Mouse (Mus musculus) forebrain, embryonic 16.5 days (tissue): Measurements from ENCODE around the gene Wdr90. TPM values are rescaled to one million over a fixed set of nuclear protein-coding genes. Genes with fewer than 3 reads are reported as not detected.
"Not testable (repeated sequence)": the region's sequence is repeated elsewhere in the genome, so short reads cannot be mapped to it uniquely, and the experiment has no call there.

Experiments used
- ATAC-seq: fragments of 200-750 bp; cut with Nextera tagmentation; 2 replicates; pipeline ENCODE4 v1.8.0; 2017; ENCODE audit warnings: mild to moderate bottlenecking, moderate library complexity
- H3K27ac ChIP-seq: fragments of 300-500 bp; sonication (generic); 2 replicates; pipeline ENCODE4 v1.5.1; 2014; ENCODE audit warnings: low read length, control low read depth
- H3K27me3 ChIP-seq: fragments of 300-500 bp; sonication (generic); replicated peaks from 2 replicates; pipeline ENCODE4 v1.6.1; 2014; ENCODE audit warnings: low read length; ENCODE audit not compliant: control insufficient read depth, insufficient read depth
- H3K36me3 ChIP-seq: fragments of 300-500 bp; sonication (generic); 2 replicates; pipeline ENCODE4 v1.6.1; 2014; ENCODE audit not compliant: control insufficient read depth, insufficient read depth
- H3K4me1 ChIP-seq: fragments of 300-500 bp; sonication (generic); replicated peaks from 2 replicates; pipeline ENCODE4 v1.6.1; 2014; ENCODE audit warnings: low read length; ENCODE audit not compliant: control insufficient read depth, insufficient read depth
- H3K4me2 ChIP-seq: fragments of 300-500 bp; sonication (generic); 2 replicates; pipeline ENCODE4 v1.6.1; 2014; ENCODE audit warnings: mild to moderate bottlenecking, low read length, control low read depth
- H3K4me3 ChIP-seq: fragments of 300-500 bp; sonication (generic); replicated peaks from 2 replicates; pipeline ENCODE4 v1.5.1; 2014; ENCODE audit warnings: mild to moderate bottlenecking, low read length, control low read depth
- H3K9ac ChIP-seq: fragments of 300-500 bp; sonication (generic); replicated peaks from 2 replicates; pipeline ENCODE4 v1.6.1; 2014; ENCODE audit warnings: low read depth, low read length, control low read depth
- H3K9me3 ChIP-seq: fragments of 300-500 bp; sonication (generic); 2 replicates; pipeline ENCODE4 v1.6.1; 2016; ENCODE audit warnings: low read length; ENCODE audit not compliant: control insufficient read depth
- WGBS: fragments of 180-500 bp; shearing (Covaris S2); extraction: QIAGEN DNeasy Blood & Tissue Kit; methylation state at CpG from one replicate; pipeline ENCODE4 v1.1.7; 2014; 5-methylcytosine and 5-hydroxymethylcytosine counted together
- polyA plus RNA-seq: library from polyadenylated mRNA; unstranded; fragments of >200 nt; fragmentation: Nextera tagmentation; extraction: Ambion mirVana; gene quantifications from 2 replicates; pipeline ENCODE4 v1.2.1, GENCODE M21; 2015

Wdr90 gene
- polyA plus RNA-seq, 1 experiment from 2014 or later, result 24.8 TPM

DNA sequence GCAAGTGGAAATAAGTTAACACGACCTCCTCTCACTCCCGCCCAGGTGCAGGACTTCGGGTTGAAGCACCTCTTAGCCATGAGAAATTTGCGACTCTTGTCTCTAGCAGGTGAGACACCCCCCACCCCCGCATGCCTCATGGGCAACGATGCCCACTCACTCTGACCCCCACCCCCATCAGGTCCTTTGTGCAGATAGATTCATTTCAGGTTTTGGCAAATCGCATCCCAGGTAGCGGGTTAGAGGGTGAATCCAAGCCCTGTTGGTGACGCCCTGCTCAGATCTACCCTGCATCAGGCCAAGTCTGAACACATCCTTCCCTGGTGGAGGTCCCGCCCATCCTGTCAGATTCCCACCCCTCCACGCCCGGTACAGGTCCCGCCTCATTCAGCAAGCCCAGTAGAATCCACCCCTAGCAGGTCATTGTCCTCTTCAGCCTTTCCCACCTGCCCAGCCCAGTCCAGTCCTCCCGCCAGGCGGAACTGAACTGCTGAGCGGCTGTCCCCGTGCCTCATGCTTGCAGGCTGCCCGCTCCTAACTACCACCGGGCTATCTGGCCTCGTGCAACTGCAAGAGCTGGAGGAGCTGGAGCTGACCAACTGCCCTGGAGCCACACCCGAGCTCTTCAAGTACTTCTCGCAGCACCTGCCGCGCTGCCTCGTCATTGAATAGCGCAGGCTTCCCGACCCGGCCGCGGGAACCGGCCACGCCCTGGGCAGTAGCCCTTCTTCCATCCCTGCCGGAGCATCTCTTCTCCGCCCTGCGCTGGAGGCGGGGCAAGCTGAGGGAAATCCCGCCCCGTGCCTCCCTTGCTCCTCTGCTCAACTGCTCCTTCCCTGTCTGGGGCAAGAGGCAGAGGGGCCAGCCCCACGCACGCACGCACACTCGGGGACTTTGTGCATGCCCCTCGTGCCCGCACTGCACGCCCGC, 42.2 kb downstream of the Wdr90 start:
- Histone ChIP-seq H3K9me3 (no peaks in the 10 kb centered on the region), H3K4me1 (peaks cover 5% of the 10 kb centered on the region), H3K27me3 (peaks cover 21% of the 10 kb centered on the region; the same call in 1 of the 2 replicates), H3K9ac (no peak overlapping the region), H3K4me2 (no peak overlapping the region), H3K36me3 (peaks cover 10% of the 10 kb centered on the region), H3K27ac (no peak overlapping the region), H3K4me3 (no peak overlapping the region)
- no peak for ATAC-seq
- whole genome bisulfite sequencing, result 10% methylated on average over 46 of the region's 46 CpGs

DNA sequence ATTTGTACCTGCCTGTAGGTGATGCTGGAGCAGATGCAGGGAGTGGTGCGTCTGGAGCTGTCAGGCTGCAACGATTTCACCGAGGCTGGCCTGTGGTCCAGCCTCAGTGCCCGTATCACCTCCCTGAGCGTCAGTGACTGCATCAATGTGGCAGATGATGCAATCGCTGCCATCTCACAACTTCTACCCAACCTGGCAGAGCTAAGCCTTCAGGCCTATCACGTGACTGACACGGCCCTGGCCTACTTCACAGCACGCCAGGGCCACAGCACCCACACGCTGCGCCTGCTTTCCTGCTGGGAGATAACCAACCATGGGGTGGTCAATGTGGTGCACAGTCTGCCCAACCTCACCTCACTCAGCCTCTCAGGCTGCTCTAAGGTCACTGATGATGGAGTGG, 43.6 kb downstream of the Wdr90 start:
- Histone ChIP-seq H3K4me3 (no peak overlapping the region), H3K4me1 (peaks cover 11% of the 10 kb centered on the region), H3K9ac (no peak overlapping the region), H3K27me3 (peaks cover 21% of the 10 kb centered on the region; the same call in 1 of the 2 replicates), H3K9me3 (no peaks in the 10 kb centered on the region), H3K27ac (no peak overlapping the region), H3K36me3 (peaks cover 10% of the 10 kb centered on the region), H3K4me2 (no peak overlapping the region)
- 86% methylated on average over 11 of the region's 11 CpGs for WGBS
- no peak for ATAC-seq

DNA sequence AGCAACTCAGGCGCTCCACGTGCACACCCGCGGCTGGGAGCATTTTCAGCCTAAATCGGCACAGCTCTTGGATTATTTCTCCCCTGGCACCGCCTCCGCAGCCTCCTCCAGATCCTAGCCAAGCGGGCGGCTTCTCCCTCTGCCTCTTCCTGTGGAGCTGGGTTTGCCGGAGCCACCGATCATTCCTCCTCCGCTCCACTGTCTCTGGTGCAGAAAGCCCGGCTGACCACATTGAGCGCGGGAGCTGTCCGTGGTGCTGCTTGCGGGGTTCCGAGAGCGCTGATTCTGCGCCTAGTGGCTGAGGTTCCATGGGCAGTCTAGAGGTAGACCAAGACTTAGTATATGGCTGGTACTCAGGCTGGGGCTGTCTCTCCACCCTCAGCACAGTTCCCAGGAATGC, 47.8 kb downstream of the Wdr90 start:
- H3K9ac ChIP-seq, result peak overlapping the region; percentile 9; the same call in 1 of the 2 replicates
- ATAC-seq, result no peak
- peak overlapping the region; percentile 25 for H3K4me3 ChIP-seq
- peaks cover 27% of the 10 kb centered on the region for H3K4me1 ChIP-seq
- H3K9me3 ChIP-seq, result no peaks in the 10 kb centered on the region
- 2% methylated on average over 20 of the region's 20 CpGs for WGBS
- H3K27ac ChIP-seq, result peak overlapping the region; percentile 18; the same call in 1 of the 2 replicates
- peaks cover 3% of the 10 kb centered on the region for H3K36me3 ChIP-seq
- H3K4me2 ChIP-seq, result peak overlapping the region; percentile 42
- peaks cover 9% of the 10 kb centered on the region; the same call in 1 of the 2 replicates for H3K27me3 ChIP-seq

GRCm38 (mm10) chr17:25810890-25811289, 50.4 kb downstream of the Wdr90 start:
- no peak overlapping the region for H3K4me3 ChIP-seq
- H3K9me3 ChIP-seq, result no peaks in the 10 kb centered on the region
- whole genome bisulfite sequencing, result 71% methylated on average over 4 of the region's 4 CpGs
- peaks cover 34% of the 10 kb centered on the region for H3K4me1 ChIP-seq
- H3K4me2 ChIP-seq, result peak overlapping the region; percentile 98
- no peak for ATAC-seq
- no peaks in the 10 kb centered on the region for H3K27me3 ChIP-seq
- no peak overlapping the region for H3K27ac ChIP-seq
- H3K9ac ChIP-seq, result no peak overlapping the region
- no peaks in the 10 kb centered on the region for H3K36me3 ChIP-seq

- peaks cover 34% of the 10 kb centered on the region for H3K4me1 ChIP-seq
- H3K4me2 ChIP-seq, result peak overlapping the region; percentile 98
- H3K27me3 ChIP-seq, result no peaks in the 10 kb centered on the region
- H3K36me3 ChIP-seq, result no peaks in the 10 kb centered on the region
- H3K9me3 ChIP-seq, result no peaks in the 10 kb centered on the region
- ATAC-seq, result peak; percentile 45
- H3K4me3 ChIP-seq, result peak overlapping the region; percentile 71
- H3K27ac ChIP-seq, result peak overlapping the region; percentile 88
- peak overlapping the region; percentile 82 for H3K9ac ChIP-seq
- WGBS, result 10% methylated on average over 25 of the region's 25 CpGs
Observed at GRCm38 (mm10) chr17:25809606-25810340, 51.5 kb downstream of the Wdr90 start.

DNA sequence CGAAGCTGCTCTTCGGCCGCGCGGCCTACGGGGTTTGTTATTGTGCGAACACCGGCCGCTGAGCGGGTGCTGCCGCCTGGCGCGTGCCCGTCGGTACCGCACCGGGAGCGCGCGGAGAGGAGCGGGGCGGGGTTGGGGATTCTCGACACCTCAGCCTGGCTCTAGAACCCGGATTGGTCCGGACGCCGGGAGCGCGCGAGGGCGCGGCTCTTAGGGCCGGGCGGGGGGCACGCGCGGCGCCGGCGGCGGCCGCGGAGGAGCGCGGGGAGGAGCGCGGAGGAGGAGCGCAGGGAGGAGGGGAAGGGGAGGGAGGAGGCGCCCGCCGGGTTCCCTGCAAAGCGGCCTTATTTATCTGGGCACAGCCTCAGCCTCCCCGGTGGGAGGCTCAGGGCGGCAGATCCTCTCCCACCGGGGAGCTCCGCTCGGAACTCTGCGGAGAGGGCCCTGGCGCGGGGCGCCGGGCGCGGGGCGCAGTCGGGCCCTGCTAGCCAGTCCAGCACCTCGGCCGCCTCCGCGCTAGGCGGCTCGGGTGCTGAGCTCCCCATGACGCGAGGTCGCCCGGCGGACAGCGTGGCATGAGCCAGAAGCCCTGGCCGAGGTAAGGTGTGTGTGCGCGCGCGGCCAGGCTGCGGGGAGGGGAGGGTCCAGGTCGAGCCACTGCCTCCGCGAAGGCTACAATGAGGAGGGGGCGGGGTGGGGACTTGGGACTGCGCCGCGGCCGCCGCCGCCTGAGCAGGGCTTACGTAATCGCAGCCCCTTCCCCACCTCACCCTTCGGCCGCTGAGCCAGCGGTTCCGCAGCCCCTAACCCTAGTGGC, 52.3 kb downstream of the Wdr90 start, which contains the start of gene Fbxl16:
Gene Fbxl16, plus strand, starts transcription at position 297 of the 817 bp plus-strand sequence.
- Histone ChIP-seq H3K9ac (peak within 1 kb of the TSS; percentile 82), H3K36me3 (no peaks in the 10 kb centered on the region), H3K27ac (peak within 1 kb of the TSS; percentile 88), H3K4me1 (peaks cover 34% of the 10 kb centered on the region), H3K27me3 (no peaks in the 10 kb centered on the region), H3K4me2 (peak within 1 kb of the TSS; percentile 98), H3K4me3 (peak within 1 kb of the TSS; percentile 71), H3K9me3 (no peaks in the 10 kb centered on the region)
- peak; percentile 90 for ATAC-seq
- WGBS, result under 1% methylated on average over 76 of the region's 100 CpGs

DNA sequence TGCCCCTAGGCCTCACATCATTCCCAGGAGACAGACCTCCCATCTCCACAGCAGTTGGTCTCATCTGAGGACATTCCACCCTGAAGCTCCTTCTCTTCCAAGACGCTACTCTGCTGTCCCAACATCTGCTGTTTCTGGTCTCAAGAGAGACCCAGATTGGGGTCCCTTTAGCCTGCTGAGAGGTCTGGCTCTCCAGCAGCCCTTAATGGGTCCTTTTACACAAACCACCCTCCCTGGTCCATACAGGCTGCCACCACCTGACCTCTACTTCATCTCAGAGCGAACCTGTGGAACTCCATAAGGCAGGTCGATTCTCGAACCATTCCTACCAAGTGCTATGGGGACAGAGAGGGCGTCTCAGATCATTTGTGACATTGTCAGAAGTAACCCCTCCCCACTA, 53.3 kb downstream of the Wdr90 start:
- Histone ChIP-seq H3K9me3 (no peaks in the 10 kb centered on the region), H3K4me3 (peak overlapping the region; percentile 71), H3K27ac (peak overlapping the region; percentile 88), H3K27me3 (no peaks in the 10 kb centered on the region), H3K4me1 (peaks cover 30% of the 10 kb centered on the region), H3K4me2 (peak overlapping the region; percentile 98), H3K36me3 (no peaks in the 10 kb centered on the region), H3K9ac (peak overlapping the region; percentile 82)
- ATAC-seq, result no peak; the same call in 1 of the 2 replicates
- 43% methylated on average over 5 of the region's 5 CpGs for WGBS

GRCm38 (mm10) chr17:25807452-25807851, 53.8 kb downstream of the Wdr90 start:
- 48% methylated on average over 2 of the region's 2 CpGs for WGBS
- ATAC-seq, H3K9ac ChIP-seq, H3K27me3 ChIP-seq, H3K4me3 ChIP-seq, H3K36me3 ChIP-seq, H3K4me2 ChIP-seq, H3K27ac ChIP-seq, H3K9me3 ChIP-seq: not testable (repeated sequence)
- peaks cover 31% of the 10 kb centered on the region for H3K4me1 ChIP-seq
